Mouse (Mus musculus): ENCODE results near the gene Psmf1.

GRCm38 (mm10) chr2:151783493-151783892 lies 39.5 kb upstream of the Psmf1 start:
- TF ChIP-seq CTCF (IDR thresholded peaks at IDR 0.05; ENCODE audit: low read depth): no peak
- no peak for TF ChIP-seq EP300 (IDR thresholded peaks at IDR 0.05; ENCODE audit: low read depth)
